Comparison of ENCODE assay signal across 19 mouse cellular contexts in the genomic region with DNA sequence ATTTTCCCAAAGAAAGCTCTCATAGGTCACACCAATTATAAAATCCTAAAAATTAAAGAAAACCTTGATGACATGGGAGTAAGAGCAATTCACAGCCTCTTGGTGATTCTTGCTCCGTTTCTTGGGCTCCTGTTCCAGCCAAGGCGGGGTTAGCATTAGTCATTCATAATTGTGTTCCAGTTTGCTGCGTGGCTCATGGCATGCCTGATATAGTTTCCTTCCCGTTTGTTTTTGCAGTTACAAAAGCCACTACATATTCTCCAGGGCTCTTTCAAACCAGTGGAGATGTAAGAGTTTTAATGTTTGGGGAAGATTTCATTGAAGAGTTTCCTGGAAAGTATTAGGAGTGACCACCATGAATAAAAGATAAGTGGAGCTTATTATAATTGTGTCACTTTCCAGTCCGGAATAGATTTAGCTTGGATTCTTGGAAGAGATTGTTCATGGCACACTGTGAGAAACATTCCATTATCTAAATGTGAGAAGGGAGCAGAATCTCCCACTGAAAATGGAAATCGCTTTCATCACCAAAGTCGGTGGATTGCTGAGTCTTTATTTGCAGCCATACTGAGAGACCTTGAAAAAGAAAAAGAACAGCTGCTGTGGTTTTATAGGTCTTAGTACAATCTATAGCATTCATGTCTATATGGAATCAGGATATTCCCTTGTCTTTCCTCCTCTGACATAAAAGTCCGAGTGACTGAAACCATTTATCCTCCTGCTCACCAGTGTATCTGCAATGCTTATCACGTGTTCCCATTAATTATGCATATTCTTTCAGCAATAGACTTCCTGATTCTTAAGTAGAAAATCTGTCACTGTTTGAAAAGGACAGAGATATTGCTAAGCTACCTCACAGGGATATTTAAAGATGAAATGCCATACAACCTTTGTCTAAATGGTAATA.
DNase-seq lines count a peak whose midpoint lies in the region; ATAC-seq and TF ChIP-seq lines count a peak whose summit lies in the region.
"Had no signal": no experiment of that assay in that cellular context is flagged by ENCODE, and none has a peak within 500 bp of the region (broad histone marks: within the 10 kb centered on the region; RNA-seq: fewer than 3 reads in every experiment).

No protein-coding gene starts in this region.

- CTCF ChIA-PET in Patski (lab: Charles Lee): interaction anchor here (1.5 to 1.9 kb wide), 3 partner anchors 9 to 60 kb away, joined by 3 to 6 read pairs (median 4); no protein-coding TSS in a partner anchor

- no peaks in the 10 kb centered on the region for H3K9me3 ChIP-seq in forebrain, embryonic 14.5 days (replicated peaks; ENCODE audit: control insufficient read depth, low read length)
- no peaks in the 10 kb centered on the region for H3K9me3 ChIP-seq in forebrain, embryonic 10.5 days
- H3K9me3 ChIP-seq in hindbrain, embryonic 14.5 days (ENCODE audit: control insufficient read depth, low read length): no peaks in the 10 kb centered on the region
- H3K9me3 ChIP-seq in hindbrain, embryonic 13.5 days: no peaks in the 10 kb centered on the region
- H3K9me3 ChIP-seq in midbrain, embryonic 16.5 days (replicated peaks; ENCODE audit: control insufficient read depth, low read length, poor library complexity, severe bottlenecking): no peaks in the 10 kb centered on the region
- H3K9me3 ChIP-seq: limb, embryonic 10.5 days had no signal

- H3K4me2 ChIP-seq in forebrain, embryonic 14.5 days (ENCODE audit: low read length): no peak overlapping the region
- H3K4me2 ChIP-seq in hindbrain, embryonic 14.5 days (replicated peaks): no peak overlapping the region
- no peak overlapping the region for H3K4me2 ChIP-seq in hindbrain, embryonic 13.5 days
- H3K4me2 ChIP-seq in midbrain, embryonic 16.5 days (ENCODE audit: low read length): peak overlapping the region; percentile 10; the same call in 1 of the 2 replicates

- peak; percentile 10 for DNase-seq in forebrain, embryonic 14.5 days (ENCODE audit: low spot score)
- no peak for DNase-seq in forebrain, embryonic 10.5 days (ENCODE audit: extremely low spot score, low spot score)
- DNase-seq in hindbrain, embryonic 14.5 days (ENCODE audit: low spot score): no peak
- DNase-seq in Patski (ENCODE audit: low read depth, low spot score): no peak
- no peak for DNase-seq in layer of hippocampus, adult 9-11 months
- DNase-seq in cerebellum, postnatal 4 days (ENCODE audit: low spot score in 2 of 2): no peak
- DNase-seq: adrenal gland, postnatal 14 days; cerebellum, adult 8-10 months; gastrocnemius, postnatal 10 days; kidney, adult 18-20 months; liver, postnatal 0 days; lung, postnatal 10 days; thymus, postnatal 25 days had no signal

- in situ Hi-C loops in Patski (cut with MboI; ENCODE audit: low pct_unique_long_range_greater_than_20kb): no loop called here

- H3K27ac ChIP-seq in forebrain, embryonic 14.5 days (ENCODE audit: low read depth, low read length): no peak overlapping the region
- H3K27ac ChIP-seq in forebrain, embryonic 10.5 days: no peak overlapping the region
- no peak overlapping the region for H3K27ac ChIP-seq in hindbrain, embryonic 14.5 days
- no peak overlapping the region for H3K27ac ChIP-seq in hindbrain, embryonic 13.5 days
- H3K27ac ChIP-seq in midbrain, embryonic 16.5 days (ENCODE audit: low read length): peak overlapping the region; percentile 42; the same call in 1 of the 2 replicates
- H3K27ac ChIP-seq: kidney, postnatal 0 days; limb, embryonic 10.5 days had no signal

- H3K9ac ChIP-seq in forebrain, embryonic 14.5 days (ENCODE audit: low read length): no peak overlapping the region
- no peak overlapping the region for H3K9ac ChIP-seq in hindbrain, embryonic 14.5 days
- H3K9ac ChIP-seq in hindbrain, embryonic 13.5 days: no peak overlapping the region
- H3K9ac ChIP-seq in midbrain, embryonic 16.5 days (ENCODE audit: low read depth, low read length): no peak overlapping the region
- H3K9ac ChIP-seq: liver, postnatal 0 days had no signal

- POLR2A ChIA-PET in Patski (lab: Charles Lee): no interaction called here

- H3K4me1 ChIP-seq in forebrain, embryonic 14.5 days (ENCODE audit: control insufficient read depth, insufficient read depth, low read length): no peaks in the 10 kb centered on the region
- no peaks in the 10 kb centered on the region for H3K4me1 ChIP-seq in forebrain, embryonic 10.5 days
- H3K4me1 ChIP-seq in hindbrain, embryonic 14.5 days (replicated peaks; ENCODE audit: control insufficient read depth, insufficient read depth, low read length): no peaks in the 10 kb centered on the region
- no peaks in the 10 kb centered on the region for H3K4me1 ChIP-seq in hindbrain, embryonic 13.5 days (replicated peaks)
- H3K4me1 ChIP-seq in midbrain, embryonic 16.5 days (ENCODE audit: control insufficient read depth, insufficient read depth, low read length): peaks cover 3% of the 10 kb centered on the region; the same call in 1 of the 2 replicates
- H3K4me1 ChIP-seq: limb, embryonic 10.5 days had no signal

- no peaks in the 10 kb centered on the region for H3K27me3 ChIP-seq in forebrain, embryonic 14.5 days (replicated peaks; ENCODE audit: control insufficient read depth, insufficient read depth, low read length)
- no peaks in the 10 kb centered on the region for H3K27me3 ChIP-seq in forebrain, embryonic 10.5 days (ENCODE audit: poor library complexity, severe bottlenecking)
- no peaks in the 10 kb centered on the region for H3K27me3 ChIP-seq in hindbrain, embryonic 14.5 days (ENCODE audit: control insufficient read depth, insufficient read depth, low read length)
- H3K27me3 ChIP-seq in hindbrain, embryonic 13.5 days: no peaks in the 10 kb centered on the region
- H3K27me3 ChIP-seq in Patski: no peaks in the 10 kb centered on the region
- no peaks in the 10 kb centered on the region for H3K27me3 ChIP-seq in midbrain, embryonic 16.5 days (ENCODE audit: control insufficient read depth, insufficient read depth, low read depth, low read length)

- TF ChIP-seq CTCF in Patski (IDR thresholded peaks at IDR 0.05): no peak

- H3K36me3 ChIP-seq in forebrain, embryonic 14.5 days (ENCODE audit: control insufficient read depth, insufficient read depth, low read length): no peaks in the 10 kb centered on the region
- no peaks in the 10 kb centered on the region for H3K36me3 ChIP-seq in forebrain, embryonic 10.5 days (replicated peaks)
- H3K36me3 ChIP-seq in hindbrain, embryonic 14.5 days (replicated peaks; ENCODE audit: control insufficient read depth, insufficient read depth): no peaks in the 10 kb centered on the region
- H3K36me3 ChIP-seq in hindbrain, embryonic 13.5 days: no peaks in the 10 kb centered on the region
- H3K36me3 ChIP-seq in midbrain, embryonic 16.5 days (ENCODE audit: control insufficient read depth, insufficient read depth, low read length): no peaks in the 10 kb centered on the region
- H3K36me3 ChIP-seq: limb, embryonic 10.5 days had no signal

- 63% methylated on average over 9 of the region's 9 CpGs for WGBS in forebrain, embryonic 14.5 days
- WGBS in forebrain, embryonic 10.5 days: 83% methylated on average over 9 of the region's 9 CpGs
- WGBS in hindbrain, embryonic 14.5 days: 61% methylated on average over 9 of the region's 9 CpGs
- 72% methylated on average over 9 of the region's 9 CpGs for WGBS in hindbrain, embryonic 13.5 days
- WGBS in midbrain, embryonic 16.5 days: 30% methylated on average over 9 of the region's 9 CpGs

- no peak; the same call in 1 of the 2 replicates for ATAC-seq in forebrain, embryonic 14.5 days
- 0 out of 2 replicates have a peak, but pooled peaks have one; percentile 46 for ATAC-seq in hindbrain, embryonic 14.5 days (ENCODE audit: low FRiP score)
- ATAC-seq in hindbrain, embryonic 13.5 days (ENCODE audit: low FRiP score): no peak
- ATAC-seq in Patski: peak; percentile 76
- ATAC-seq in midbrain, embryonic 16.5 days: peak; percentile 68
- ATAC-seq: CD4-positive, CD25-positive, alpha-beta regulatory T cell, adult 4 months; liver, postnatal 0 days had no signal

- no peak overlapping the region for H3K4me3 ChIP-seq in forebrain, embryonic 14.5 days (ENCODE audit: low read depth, low read length)
- no peak overlapping the region for H3K4me3 ChIP-seq in forebrain, embryonic 10.5 days
- H3K4me3 ChIP-seq in hindbrain, embryonic 14.5 days (replicated peaks; ENCODE audit: low read length): no peak overlapping the region
- H3K4me3 ChIP-seq in hindbrain, embryonic 13.5 days: no peak overlapping the region
- no peak overlapping the region for H3K4me3 ChIP-seq in midbrain, embryonic 16.5 days (ENCODE audit: low read depth, low read length)
- H3K4me3 ChIP-seq: erythroblast, embryonic 14.5 days; limb, embryonic 10.5 days had no signal

Comparison
In these comparisons a context has a peak if more than half of its experiments do, and no peak if none do; other contexts are left out.
1. ATAC-seq: peak in hindbrain, embryonic 14.5 days (single experiment), Patski (single experiment) and midbrain, embryonic 16.5 days (single experiment); none in forebrain, embryonic 14.5 days (single experiment) and hindbrain, embryonic 13.5 days (single experiment).